Mouse (Mus musculus) kidney, embryonic 16.5 days (tissue): ENCODE data around the gene Il6. TPM values are rescaled to one million over a fixed set of nuclear protein-coding genes. Genes with fewer than 3 reads are reported as not detected.

ENCODE experiments used
- ATAC-seq: fragments of 200-750 bp; cut with Nextera tagmentation; 2 replicates; pipeline ENCODE4 v1.8.0; 2017; ENCODE audit warnings: moderate TSS enrichment; ENCODE audit not compliant: low FRiP score, low TSS enrichment
- H3K27ac ChIP-seq: fragments of 300-500 bp; sonication (generic); 2 replicates; pipeline ENCODE4 v1.5.1; 2014; ENCODE audit warnings: low read length
- H3K27me3 ChIP-seq: fragments of 300-500 bp; sonication (generic); 2 replicates; pipeline ENCODE4 v1.6.1; 2014; ENCODE audit warnings: low read length, control low read depth, mixed read lengths; ENCODE audit not compliant: insufficient read depth
- H3K36me3 ChIP-seq: fragments of 300-500 bp; sonication (generic); 2 replicates; pipeline ENCODE4 v1.6.1; 2014; ENCODE audit warnings: low read length, control low read depth, mixed read lengths; ENCODE audit not compliant: insufficient read depth
- H3K4me1 ChIP-seq: fragments of 300-500 bp; sonication (generic); 2 replicates; pipeline ENCODE4 v1.6.1; 2014; ENCODE audit warnings: low read length, control low read depth, mixed read lengths; ENCODE audit not compliant: insufficient read depth
- H3K4me2 ChIP-seq: fragments of 300-500 bp; sonication (generic); replicated peaks from 2 replicates; pipeline ENCODE4 v1.6.1; 2014; ENCODE audit warnings: low read depth, low read length
- H3K4me3 ChIP-seq: fragments of 300-500 bp; sonication (generic); 2 replicates; pipeline ENCODE4 v1.5.1; 2014; ENCODE audit warnings: mild to moderate bottlenecking, low read length
- H3K9ac ChIP-seq: fragments of 300-500 bp; sonication (generic); replicated peaks from 2 replicates; pipeline ENCODE4 v1.6.1; 2014; ENCODE audit warnings: low read length
- H3K9me3 ChIP-seq: fragments of 300-500 bp; sonication (generic); 2 replicates; pipeline ENCODE4 v1.6.1; 2016; ENCODE audit warnings: low read length, control low read depth
- WGBS: fragments of 180-500 bp; shearing (Covaris S2); extraction: QIAGEN DNeasy Blood & Tissue Kit; methylation state at CpG from one replicate; pipeline ENCODE4 v1.1.7; 2014; 5-methylcytosine and 5-hydroxymethylcytosine counted together
- polyA plus RNA-seq: library from polyadenylated mRNA; unstranded; fragments of >200 nt; fragmentation: Nextera tagmentation; extraction: Ambion mirVana; gene quantifications from 2 replicates; pipeline ENCODE4 v1.2.1, GENCODE M21; 2015

The Il6 gene
- 0.19 and 0.32 TPM in 2 replicates for polyA plus RNA-seq

DNA sequence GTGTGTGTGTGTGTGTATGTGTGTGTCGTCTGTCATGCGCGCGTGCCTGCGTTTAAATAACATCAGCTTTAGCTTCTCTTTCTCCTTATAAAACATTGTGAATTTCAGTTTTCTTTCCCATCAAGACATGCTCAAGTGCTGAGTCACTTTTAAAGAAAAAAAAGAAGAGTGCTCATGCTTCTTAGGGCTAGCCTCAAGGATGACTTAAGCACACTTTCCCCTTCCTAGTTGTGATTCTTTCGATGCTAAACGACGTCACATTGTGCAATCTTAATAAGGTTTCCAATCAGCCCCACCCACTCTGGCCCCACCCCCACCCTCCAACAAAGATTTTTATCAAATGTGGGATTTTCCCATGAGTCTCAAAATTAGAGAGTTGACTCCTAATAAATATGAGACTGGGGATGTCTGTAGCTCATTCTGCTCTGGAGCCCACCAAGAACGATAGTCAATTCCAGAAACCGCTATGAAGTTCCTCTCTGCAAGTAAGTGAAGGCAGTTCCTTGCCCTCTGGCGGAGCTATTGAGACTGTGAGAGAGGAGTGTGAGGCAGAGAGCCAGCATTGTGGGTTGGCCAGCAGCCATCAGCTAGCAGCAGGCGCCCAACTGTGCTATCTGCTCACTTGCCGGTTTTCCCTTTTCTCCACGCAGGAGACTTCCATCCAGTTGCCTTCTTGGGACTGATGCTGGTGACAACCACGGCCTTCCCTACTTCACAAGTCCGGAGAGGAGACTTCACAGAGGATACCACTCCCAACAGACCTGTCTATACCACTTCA lies at the start of gene Il6:
Gene Il6, plus strand, starts transcription at position 389 of the 778 bp plus-strand sequence.
- no peaks in the 10 kb centered on the region for H3K9me3 ChIP-seq
- WGBS: 58% methylated on average over 16 of the region's 16 CpGs
- peak; percentile 71; the same call in 1 of the 2 replicates for ATAC-seq

DNA sequence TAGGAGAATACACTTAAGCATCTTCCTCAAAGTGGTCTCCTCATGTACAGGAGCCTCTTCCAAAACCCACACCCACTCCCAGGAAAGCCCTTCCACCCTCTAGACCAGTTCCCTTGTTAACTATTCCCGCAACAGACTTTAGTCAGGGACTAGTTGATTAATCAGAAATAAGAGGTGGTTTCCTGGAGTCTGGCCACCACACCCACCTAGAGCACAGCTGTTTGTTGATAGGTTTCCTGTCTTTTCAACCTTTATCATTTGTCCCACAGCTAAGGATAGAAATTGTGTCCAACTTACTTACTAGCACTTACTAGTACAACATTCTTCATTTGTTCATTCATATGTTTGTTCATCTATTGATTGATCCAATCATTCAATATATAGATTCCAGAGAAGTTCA lies 49.4 kb upstream of the Il6 start:
- H3K4me2 ChIP-seq: no peak overlapping the region
- H3K27me3 ChIP-seq: no peaks in the 10 kb centered on the region
- ATAC-seq: no peak
- H3K9me3 ChIP-seq: no peaks in the 10 kb centered on the region
- no peaks in the 10 kb centered on the region for H3K36me3 ChIP-seq
- H3K4me1 ChIP-seq: no peaks in the 10 kb centered on the region
- no peak overlapping the region for H3K4me3 ChIP-seq
- H3K27ac ChIP-seq: no peak overlapping the region
- 86% methylated on average over 1 of the region's 1 CpGs for WGBS
- H3K9ac ChIP-seq: no peak overlapping the region

More for the DNA sequence above, at the start of gene Il6:
- no peaks in the 10 kb centered on the region for H3K27me3 ChIP-seq
- no peaks in the 10 kb centered on the region for H3K4me1 ChIP-seq
- H3K36me3 ChIP-seq: no peaks in the 10 kb centered on the region
- H3K4me3 ChIP-seq: no peak within 1 kb of the TSS
- no peak within 1 kb of the TSS for H3K9ac ChIP-seq
- H3K27ac ChIP-seq: no peak within 1 kb of the TSS
- H3K4me2 ChIP-seq: no peak within 1 kb of the TSS

DNA sequence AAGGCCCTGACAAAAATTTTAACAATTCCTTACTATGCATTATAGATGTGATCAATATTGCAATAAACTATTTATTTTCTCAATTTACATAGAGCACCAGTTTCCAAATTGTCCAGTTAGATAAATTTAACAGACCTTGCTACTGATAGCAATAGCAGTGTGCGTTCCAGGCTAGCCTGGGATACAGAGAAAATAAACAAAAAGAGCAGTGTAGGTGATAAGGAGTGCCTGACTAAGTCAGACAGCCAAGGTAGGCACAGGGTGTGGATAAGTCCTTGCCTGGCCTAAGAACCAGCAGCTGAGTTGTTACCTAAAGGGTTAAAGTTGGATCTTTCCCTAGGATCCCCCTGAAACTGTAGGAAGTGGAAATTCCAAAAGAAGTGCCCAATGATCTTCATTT lies 42.7 kb upstream of the Il6 start:
- Histone ChIP-seq H3K4me1 (no peaks in the 10 kb centered on the region), H3K36me3 (no peaks in the 10 kb centered on the region), H3K27me3 (no peaks in the 10 kb centered on the region), H3K27ac (no peak overlapping the region), H3K9me3 (no peaks in the 10 kb centered on the region), H3K4me2 (no peak overlapping the region), H3K4me3 (no peak overlapping the region), H3K9ac (no peak overlapping the region)
- ATAC-seq: no peak
- 63% methylated on average over 1 of the region's 1 CpGs for WGBS

DNA sequence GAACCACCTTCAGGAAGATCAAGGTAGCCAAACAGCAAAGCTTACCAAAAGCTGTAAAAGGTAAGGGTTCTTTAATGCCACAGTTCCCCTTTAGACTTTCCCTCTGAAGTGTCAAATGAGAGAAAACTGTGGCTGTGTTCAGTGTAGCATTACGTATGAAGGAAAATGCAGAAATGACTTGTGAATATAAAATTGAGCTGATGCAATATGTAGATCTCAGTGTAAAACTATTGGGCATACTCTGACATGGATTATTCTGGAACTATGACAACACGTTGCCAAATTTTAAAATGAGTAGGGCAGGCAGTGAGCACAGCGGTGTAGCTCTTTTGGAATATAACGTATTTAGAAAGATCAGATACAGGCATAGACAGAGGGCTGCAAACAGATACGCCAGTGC lies 40.1 kb upstream of the Il6 start:
- Histone ChIP-seq H3K27me3 (no peaks in the 10 kb centered on the region), H3K4me1 (no peaks in the 10 kb centered on the region), H3K4me2 (no peak overlapping the region), H3K9me3 (no peaks in the 10 kb centered on the region), H3K36me3 (no peaks in the 10 kb centered on the region), H3K27ac (no peak overlapping the region), H3K9ac (no peak overlapping the region), H3K4me3 (no peak overlapping the region)
- no peak for ATAC-seq
- 85% methylated on average over 5 of the region's 5 CpGs for WGBS

DNA sequence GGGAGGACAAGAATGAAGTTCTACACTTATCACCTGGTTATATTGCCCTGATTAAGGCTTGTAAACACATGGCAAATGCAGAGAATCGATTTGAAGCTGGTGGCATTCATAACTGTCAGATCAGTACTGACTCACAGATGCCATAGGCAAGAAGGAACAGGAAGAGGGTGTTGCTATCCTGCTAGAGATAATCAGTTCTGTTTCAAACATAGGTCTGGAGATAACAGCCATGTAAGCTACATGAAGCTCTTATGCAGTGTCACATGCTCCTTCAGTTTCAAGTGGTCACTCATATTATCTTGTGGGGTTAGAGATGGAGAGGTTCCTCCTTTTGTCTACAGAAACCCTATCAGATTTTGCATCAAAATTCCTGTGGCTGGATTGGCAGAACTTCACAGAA lies 39.4 kb upstream of the Il6 start:
- Histone ChIP-seq H3K4me1 (no peaks in the 10 kb centered on the region), H3K27ac (no peak overlapping the region), H3K4me2 (no peak overlapping the region), H3K9ac (no peak overlapping the region), H3K36me3 (no peaks in the 10 kb centered on the region), H3K9me3 (no peaks in the 10 kb centered on the region), H3K4me3 (no peak overlapping the region), H3K27me3 (no peaks in the 10 kb centered on the region)
- 59% methylated on average over 1 of the region's 1 CpGs for WGBS
- no peak for ATAC-seq

DNA sequence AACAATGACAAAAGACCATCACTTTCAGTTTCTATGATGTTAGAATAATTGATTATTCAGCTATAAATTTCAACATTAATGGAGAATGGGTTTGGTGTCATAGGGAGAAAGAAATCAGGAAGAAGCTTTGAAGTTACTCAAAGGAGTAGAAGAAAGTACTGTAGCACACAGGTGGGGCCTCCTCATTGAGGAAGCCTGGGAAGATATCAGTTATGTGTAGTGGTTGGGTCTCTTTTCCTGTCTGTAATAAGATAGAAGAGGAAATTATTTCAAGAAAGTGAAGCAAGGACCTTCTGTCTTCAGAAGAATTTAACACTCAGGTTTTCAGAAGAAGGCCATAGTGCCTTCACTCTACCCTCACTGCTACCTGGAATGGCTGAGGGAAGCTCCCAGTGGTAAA lies 38.8 kb upstream of the Il6 start:
- no peaks in the 10 kb centered on the region for H3K9me3 ChIP-seq
- no peak overlapping the region for H3K27ac ChIP-seq
- ATAC-seq: no peak
- no peak overlapping the region for H3K9ac ChIP-seq
- no peak overlapping the region for H3K4me3 ChIP-seq
- H3K27me3 ChIP-seq: no peaks in the 10 kb centered on the region
- H3K36me3 ChIP-seq: no peaks in the 10 kb centered on the region
- H3K4me2 ChIP-seq: no peak overlapping the region
- no peaks in the 10 kb centered on the region for H3K4me1 ChIP-seq

DNA sequence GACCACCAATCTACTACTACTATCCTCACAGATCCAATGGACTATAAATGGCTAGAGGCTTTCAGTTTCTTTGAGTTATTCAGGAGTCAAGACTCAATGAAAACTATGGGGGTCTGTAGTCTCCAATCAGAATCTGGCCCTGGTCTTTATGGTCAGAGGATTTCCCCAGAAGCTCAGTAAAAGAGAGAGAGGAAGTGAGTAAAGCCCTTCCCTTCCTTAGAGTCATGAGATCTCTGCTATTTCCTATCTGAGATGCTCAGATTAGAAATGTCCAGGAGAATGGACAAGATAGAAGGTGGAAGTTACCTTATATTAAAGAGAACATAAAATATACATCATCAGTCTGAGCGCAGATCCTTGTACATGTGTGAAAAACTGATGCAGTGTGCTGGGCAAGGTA lies 19.3 kb upstream of the Il6 start:
- Histone ChIP-seq H3K9me3 (no peaks in the 10 kb centered on the region), H3K9ac (no peak overlapping the region), H3K4me3 (no peak overlapping the region), H3K27ac (no peak overlapping the region), H3K4me1 (no peaks in the 10 kb centered on the region), H3K27me3 (no peaks in the 10 kb centered on the region), H3K4me2 (no peak overlapping the region), H3K36me3 (no peaks in the 10 kb centered on the region)
- ATAC-seq: no peak
- WGBS: 93% methylated on average over 1 of the region's 1 CpGs

DNA sequence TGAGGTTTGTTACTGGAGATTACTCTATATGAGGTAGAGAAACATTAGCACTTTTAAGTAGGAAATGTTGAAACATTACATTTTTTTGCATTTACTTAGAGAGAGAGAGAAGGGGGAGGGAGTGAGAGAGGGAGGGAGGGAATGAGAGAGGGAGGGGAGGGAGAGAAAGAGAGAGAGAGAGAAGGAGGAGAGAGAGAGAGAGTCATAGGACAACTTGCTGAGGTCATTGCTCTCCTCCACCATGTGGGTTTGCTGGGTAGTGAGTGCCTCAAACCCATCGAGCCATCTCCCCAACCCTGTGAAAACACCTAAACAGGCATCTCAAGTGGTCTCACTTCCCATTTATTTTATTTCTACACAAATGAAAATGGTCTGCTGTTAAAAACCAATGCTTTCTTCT lies 18.6 kb upstream of the Il6 start:
- no peak overlapping the region for H3K4me2 ChIP-seq
- H3K9ac ChIP-seq: no peak overlapping the region
- no peak overlapping the region for H3K27ac ChIP-seq
- ATAC-seq: no peak
- no peak overlapping the region for H3K4me3 ChIP-seq
- no peaks in the 10 kb centered on the region for H3K9me3 ChIP-seq
- 83% methylated on average over 1 of the region's 1 CpGs for WGBS
- H3K4me1 ChIP-seq: no peaks in the 10 kb centered on the region
- no peaks in the 10 kb centered on the region for H3K36me3 ChIP-seq
- no peaks in the 10 kb centered on the region for H3K27me3 ChIP-seq

DNA sequence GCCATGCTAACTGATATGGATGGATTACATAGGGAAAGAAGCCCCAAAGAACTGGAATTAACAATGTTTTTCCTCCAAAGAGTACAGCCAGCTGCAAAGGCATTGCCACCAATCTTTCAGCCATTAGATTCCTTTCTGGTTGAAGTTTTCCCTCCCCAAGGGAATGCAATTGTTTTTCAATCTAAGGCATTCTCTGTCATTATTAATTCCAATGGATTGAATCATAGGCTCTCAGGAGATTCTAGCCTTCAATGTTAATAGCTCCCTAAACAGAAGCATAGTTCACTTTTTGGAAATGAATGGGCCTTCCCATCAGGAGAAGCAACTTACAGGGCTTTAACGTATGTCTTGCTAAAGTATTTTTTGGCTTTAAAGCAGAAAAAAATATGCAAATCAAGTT lies 15.6 kb upstream of the Il6 start:
- Histone ChIP-seq H3K27me3 (no peaks in the 10 kb centered on the region), H3K4me2 (no peak overlapping the region), H3K27ac (no peak overlapping the region), H3K4me1 (no peaks in the 10 kb centered on the region), H3K36me3 (no peaks in the 10 kb centered on the region), H3K9me3 (no peaks in the 10 kb centered on the region), H3K9ac (no peak overlapping the region), H3K4me3 (no peak overlapping the region)
- 60% methylated on average over 1 of the region's 1 CpGs for WGBS
- no peak for ATAC-seq

DNA sequence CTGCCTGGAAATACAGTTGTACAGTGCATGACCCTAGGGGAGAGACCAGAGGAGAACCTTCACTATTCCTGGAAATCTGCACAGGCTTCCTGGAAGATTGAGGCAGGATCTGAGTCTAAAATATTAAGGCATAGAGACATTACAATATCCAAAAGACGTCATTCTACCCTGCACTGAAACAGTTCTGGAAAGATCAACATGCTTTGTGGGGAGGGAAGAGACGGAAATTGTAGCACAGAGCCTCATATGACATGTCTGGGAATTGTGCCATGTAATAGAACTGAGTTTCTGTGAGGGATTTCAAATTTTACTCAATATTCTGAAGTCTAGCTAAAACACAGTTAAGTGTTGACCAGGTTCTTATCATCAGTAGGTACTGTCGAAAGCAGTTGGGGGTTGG lies 12.0 kb upstream of the Il6 start:
- Histone ChIP-seq H3K9me3 (no peaks in the 10 kb centered on the region), H3K4me1 (no peaks in the 10 kb centered on the region), H3K9ac (no peak overlapping the region), H3K4me2 (no peak overlapping the region), H3K27ac (no peak overlapping the region), H3K36me3 (no peaks in the 10 kb centered on the region), H3K27me3 (no peaks in the 10 kb centered on the region), H3K4me3 (no peak overlapping the region)
- no peak for ATAC-seq
- 57% methylated on average over 3 of the region's 3 CpGs for WGBS
